Mouse (Mus musculus): ENCODE results near the gene Gm10401.

- no peak for TF ChIP-seq CTCF (conservative IDR thresholded peaks at IDR 0.05; ENCODE audit: low read length)
- no peak for TF ChIP-seq POU5F1 (IDR thresholded peaks at IDR 0.05; ENCODE audit: borderline replicate concordance, low read length)
- TF ChIP-seq NANOG (IDR thresholded peaks at IDR 0.05; ENCODE audit: borderline replicate concordance, low read length): no peak
Observed at GRCm38 (mm10) chr5:115063391-115063790, 34.7 kb downstream of the Gm10401 start.
